Mouse (Mus musculus): Measurements from ENCODE around the gene Mms19. TPM values are rescaled to one million over a fixed set of nuclear protein-coding genes. Genes with fewer than 3 reads are reported as not detected.
A peak's percentile ranks its signal among the peaks of the same experiment; 100 is the strongest.
"Not testable (repeated sequence)": the region's sequence is repeated elsewhere in the genome, so short reads cannot be mapped to it uniquely, and the experiment has no call there.

Mms19 gene
- polyA plus RNA-seq, 1 experiment from 2014 or later: 33.4 TPM

DNA sequence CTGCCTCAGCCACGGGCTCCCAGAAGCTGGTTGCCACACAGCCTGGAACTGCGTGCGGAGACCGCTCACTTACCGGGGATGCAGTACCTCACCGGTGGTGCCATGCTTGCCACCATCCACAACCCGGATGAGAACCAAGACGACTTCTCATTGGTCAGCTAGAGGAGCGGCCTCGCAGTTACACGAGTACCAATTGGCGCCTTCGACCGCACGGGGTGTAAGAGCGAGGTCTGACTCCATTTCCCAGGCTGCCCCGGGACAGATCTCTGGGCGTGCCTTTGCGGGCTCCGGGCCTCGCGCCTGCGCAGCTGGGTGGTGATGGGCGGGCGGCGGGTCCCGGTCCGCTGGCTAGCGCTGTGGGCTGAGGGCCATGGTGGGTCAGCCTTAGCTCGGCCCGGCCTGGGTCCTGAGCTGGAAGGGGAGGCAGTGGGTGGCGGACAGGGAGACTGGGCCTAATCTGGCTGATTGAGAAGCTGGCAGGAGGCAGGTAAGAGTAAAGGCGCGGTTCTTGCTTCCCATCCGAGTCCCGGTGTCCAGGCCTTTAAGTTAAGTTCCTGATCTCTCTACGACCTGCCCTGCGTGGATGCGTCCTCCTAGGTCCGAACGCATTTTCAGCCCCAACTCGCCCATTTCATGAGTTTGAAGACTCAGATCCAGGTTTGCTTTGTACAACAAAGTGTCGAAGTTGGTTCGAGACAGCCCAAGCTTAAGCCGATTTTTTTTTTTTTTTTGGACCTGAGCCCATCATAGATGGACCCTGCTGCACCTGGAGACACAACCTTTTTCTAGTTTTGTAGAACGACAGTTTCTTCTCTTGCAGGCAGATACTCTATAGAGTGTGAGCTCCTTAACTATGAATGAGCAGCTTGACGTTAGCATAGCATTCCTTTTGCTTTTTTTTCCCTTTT is 47.5 kb downstream of the Mms19 start, which contains the start of the genes Exosc1 and Zdhhc16:
Exosc1 (minus strand) TSS at position 245 of the 908 bp plus-strand sequence.
Zdhhc16 (plus strand) TSS at position 302 of the 908 bp plus-strand sequence.
- Histone ChIP-seq H3K27ac (ENCODE audit: low read depth, low read length) (peak within 1 kb of the TSS; percentile 20; the same call in 1 of the 2 replicates), H3K9ac (ENCODE audit: low read length) (peak within 1 kb of the TSS; percentile 80), H3K4me1 (ENCODE audit: control insufficient read depth, insufficient read depth, low read length) (peaks cover 13% of the 10 kb centered on the region), H3K36me3 (ENCODE audit: control insufficient read depth, insufficient read depth, low read length) (peaks cover 5% of the 10 kb centered on the region), H3K4me3 (ENCODE audit: low read depth, low read length) (peak within 1 kb of the TSS; percentile 89), H3K27me3 (ENCODE audit: control insufficient read depth, insufficient read depth, low read length) (no peaks in the 10 kb centered on the region), H3K9me3 (ENCODE audit: control insufficient read depth, low read length) (no peaks in the 10 kb centered on the region), H3K4me2 (peak within 1 kb of the TSS; percentile 82)
- WGBS: under 1% methylated on average over 47 of the region's 47 CpGs
- DNase-seq (ENCODE audit: low spot score, missing footprints) (peak; percentile 99), ATAC-seq (ENCODE audit: low FRiP score) (peak; percentile 100)

DNA sequence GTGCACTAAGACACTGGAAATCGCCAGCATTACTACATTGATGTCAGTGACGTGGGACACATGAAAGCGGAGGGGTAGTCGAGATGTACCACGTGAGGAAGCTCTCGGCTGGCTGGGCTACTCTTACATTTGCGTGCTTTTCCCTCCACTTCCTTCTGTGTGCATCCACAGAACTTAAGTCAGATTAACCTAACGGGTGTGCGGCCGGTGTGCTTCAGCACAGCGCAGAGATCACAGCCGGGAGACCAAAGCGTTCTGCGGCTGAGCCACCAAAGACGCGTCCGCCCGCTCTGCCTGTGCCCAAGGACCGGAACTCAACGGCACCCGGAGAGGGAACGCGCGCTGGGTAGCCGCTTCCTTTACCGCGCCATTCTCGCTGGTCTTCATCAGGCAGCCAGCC is 48.3 kb downstream of the Mms19 start:
- Histone ChIP-seq H3K36me3 (ENCODE audit: control insufficient read depth, insufficient read depth, low read length) (peaks cover 2% of the 10 kb centered on the region), H3K4me1 (ENCODE audit: control insufficient read depth, insufficient read depth, low read length) (peaks cover 13% of the 10 kb centered on the region), H3K4me2 (peak overlapping the region; percentile 74), H3K9me3 (ENCODE audit: control insufficient read depth, low read length) (no peaks in the 10 kb centered on the region), H3K27me3 (ENCODE audit: control insufficient read depth, insufficient read depth, low read length) (no peaks in the 10 kb centered on the region), H3K9ac (ENCODE audit: low read length) (peak overlapping the region; percentile 75), H3K4me3 (ENCODE audit: low read depth, low read length) (peak overlapping the region; percentile 89), H3K27ac (ENCODE audit: low read depth, low read length) (peak overlapping the region; percentile 14; the same call in 1 of the 2 replicates)
- peak; percentile 85 for DNase-seq (ENCODE audit: low spot score, missing footprints)
- whole genome bisulfite sequencing: under 1% methylated on average over 28 of the region's 28 CpGs
- peak; percentile 38; the same call in 1 of the 2 replicates for ATAC-seq (ENCODE audit: low FRiP score)

DNA sequence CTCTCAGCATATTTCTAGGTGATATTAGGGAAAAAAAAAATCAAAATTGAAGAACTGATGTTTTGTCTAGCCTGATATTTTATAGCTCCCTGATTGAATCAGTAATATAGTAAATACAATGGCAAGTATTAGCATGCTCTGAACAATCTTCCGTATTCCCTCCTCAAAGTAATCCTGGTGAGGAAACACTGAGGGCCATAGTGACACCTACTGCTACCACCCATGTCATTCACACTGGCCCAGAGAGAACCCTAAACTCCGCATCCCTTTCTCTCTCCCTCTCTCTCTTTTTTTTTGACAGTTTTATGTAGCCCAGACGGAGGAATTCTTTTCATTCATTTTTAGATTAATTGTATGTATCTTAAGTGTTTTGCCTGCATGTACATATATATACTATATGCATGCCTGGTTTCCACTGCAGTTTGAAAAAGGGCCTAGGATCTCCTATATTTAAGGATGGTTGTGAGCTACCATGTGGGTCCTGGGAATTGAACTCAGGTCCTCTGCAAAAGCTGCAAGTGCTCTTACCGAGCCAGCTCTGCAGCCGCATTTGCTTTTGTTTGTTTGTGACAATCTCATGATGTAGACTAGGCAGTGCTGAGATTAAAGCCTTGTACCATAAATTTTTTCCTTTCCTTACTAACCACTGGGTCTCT is 60.4 kb downstream of the Mms19 start:
- no peaks in the 10 kb centered on the region for H3K27me3 ChIP-seq (ENCODE audit: control insufficient read depth, insufficient read depth, low read length)
- H3K9me3 ChIP-seq (ENCODE audit: control insufficient read depth, low read length): no peaks in the 10 kb centered on the region
- H3K4me3 ChIP-seq (ENCODE audit: low read depth, low read length): no peak overlapping the region
- 84% methylated on average over 5 of the region's 5 CpGs for WGBS
- H3K27ac ChIP-seq (ENCODE audit: low read depth, low read length): no peak overlapping the region
- H3K36me3 ChIP-seq (ENCODE audit: control insufficient read depth, insufficient read depth, low read length): peaks cover 22% of the 10 kb centered on the region
- no peak for ATAC-seq (ENCODE audit: low FRiP score)
- H3K9ac ChIP-seq (ENCODE audit: low read length): no peak overlapping the region
- H3K4me1 ChIP-seq (ENCODE audit: control insufficient read depth, insufficient read depth, low read length): no peaks in the 10 kb centered on the region
- no peak overlapping the region for H3K4me2 ChIP-seq
- peak; percentile 72 for DNase-seq (ENCODE audit: low spot score, missing footprints)

DNA sequence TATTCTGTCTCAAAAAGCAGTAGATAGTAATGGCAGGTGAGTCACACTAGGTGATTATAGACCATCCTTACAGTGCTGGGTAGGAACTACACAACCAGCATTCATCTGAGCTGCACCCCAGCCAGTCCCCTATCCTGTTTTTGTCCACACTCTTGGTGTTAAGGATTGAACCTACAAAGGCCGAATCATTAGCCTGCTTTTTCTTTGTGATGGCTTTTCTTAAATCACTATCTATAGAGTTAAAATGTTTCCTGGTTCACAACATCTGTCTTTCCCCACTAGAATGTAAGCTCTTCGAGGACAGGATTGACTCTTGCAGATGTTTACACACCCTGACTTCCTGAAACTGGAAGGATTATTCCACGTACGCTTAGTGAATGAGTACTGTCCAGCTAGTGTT is 61.5 kb downstream of the Mms19 start:
- WGBS: 84% methylated on average over 4 of the region's 4 CpGs

DNA sequence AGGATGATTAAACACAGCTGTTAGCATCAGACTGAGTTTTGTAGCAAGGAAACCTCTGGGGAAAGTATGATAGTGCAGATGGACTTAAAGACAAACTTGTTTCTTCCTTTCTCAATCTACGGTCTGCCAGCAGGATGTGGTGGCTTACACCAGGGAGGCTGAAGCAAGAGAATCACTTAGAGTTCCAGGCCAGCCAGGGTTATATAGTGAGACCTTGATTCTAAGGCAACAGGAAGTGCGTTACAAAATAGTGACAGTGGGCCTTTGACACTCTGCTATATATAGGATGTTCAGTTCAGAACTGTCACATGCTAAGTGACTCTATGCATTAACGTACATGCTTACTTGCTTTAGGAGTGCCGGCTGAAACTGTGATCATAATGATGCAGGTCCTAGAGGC is 64.1 kb downstream of the Mms19 start:
- no peak overlapping the region for H3K4me2 ChIP-seq
- H3K36me3 ChIP-seq (ENCODE audit: control insufficient read depth, insufficient read depth, low read length): peaks cover 22% of the 10 kb centered on the region
- no peak overlapping the region for H3K4me3 ChIP-seq (ENCODE audit: low read depth, low read length)
- H3K27ac ChIP-seq (ENCODE audit: low read depth, low read length): no peak overlapping the region
- ATAC-seq (ENCODE audit: low FRiP score) (no peak), DNase-seq (ENCODE audit: low spot score, missing footprints) (peak; percentile 68)
- H3K9me3 ChIP-seq (ENCODE audit: control insufficient read depth, low read length): no peaks in the 10 kb centered on the region
- no peak overlapping the region for H3K9ac ChIP-seq (ENCODE audit: low read length)
- H3K27me3 ChIP-seq (ENCODE audit: control insufficient read depth, insufficient read depth, low read length): no peaks in the 10 kb centered on the region
- peaks cover 15% of the 10 kb centered on the region for H3K4me1 ChIP-seq (ENCODE audit: control insufficient read depth, insufficient read depth, low read length)
- 95% methylated on average over 4 of the region's 4 CpGs for WGBS

More for the DNA sequence above, 61.5 kb downstream of the Mms19 start:
- no peaks in the 10 kb centered on the region for H3K4me1 ChIP-seq (ENCODE audit: control insufficient read depth, insufficient read depth, low read length)
- no peak overlapping the region for H3K9ac ChIP-seq (ENCODE audit: low read length)
- no peaks in the 10 kb centered on the region for H3K27me3 ChIP-seq (ENCODE audit: control insufficient read depth, insufficient read depth, low read length)
- no peak overlapping the region for H3K27ac ChIP-seq (ENCODE audit: low read depth, low read length)
- H3K4me3 ChIP-seq (ENCODE audit: low read depth, low read length): no peak overlapping the region
- H3K9me3 ChIP-seq (ENCODE audit: control insufficient read depth, low read length): no peaks in the 10 kb centered on the region
- peaks cover 22% of the 10 kb centered on the region for H3K36me3 ChIP-seq (ENCODE audit: control insufficient read depth, insufficient read depth, low read length)
- DNase-seq (ENCODE audit: low spot score, missing footprints) (peak; percentile 81), ATAC-seq (ENCODE audit: low FRiP score) (no peak)
- no peak overlapping the region for H3K4me2 ChIP-seq

DNA sequence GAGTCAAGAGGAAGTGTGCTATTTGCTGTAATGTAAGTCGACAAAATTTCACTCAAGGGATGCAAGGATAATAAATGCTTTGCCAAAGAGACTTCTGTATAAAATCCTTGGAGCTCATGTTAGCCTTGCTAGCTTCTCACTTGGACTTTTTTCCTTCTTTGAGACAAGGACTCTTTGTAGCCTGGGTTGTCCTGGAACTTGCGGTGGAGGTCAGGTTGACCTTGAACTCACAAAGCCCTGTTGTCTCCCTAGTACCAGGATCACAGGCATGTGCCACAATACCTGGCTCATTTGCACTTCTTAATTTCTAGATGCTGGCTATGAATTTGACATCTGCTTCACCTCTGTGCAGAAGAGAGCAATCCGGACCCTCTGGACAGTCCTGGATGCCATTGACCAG is 65.7 kb downstream of the Mms19 start:
- WGBS: 92% methylated on average over 3 of the region's 3 CpGs
- no peak for ATAC-seq (ENCODE audit: low FRiP score)
- Histone ChIP-seq H3K9ac (ENCODE audit: low read length) (no peak overlapping the region), H3K9me3 (ENCODE audit: control insufficient read depth, low read length) (no peaks in the 10 kb centered on the region), H3K4me2 (no peak overlapping the region), H3K4me3 (ENCODE audit: low read depth, low read length) (no peak overlapping the region), H3K36me3 (ENCODE audit: control insufficient read depth, insufficient read depth, low read length) (peaks cover 19% of the 10 kb centered on the region; the same call in 1 of the 2 replicates), H3K4me1 (ENCODE audit: control insufficient read depth, insufficient read depth, low read length) (peaks cover 15% of the 10 kb centered on the region), H3K27ac (ENCODE audit: low read depth, low read length) (no peak overlapping the region), H3K27me3 (ENCODE audit: control insufficient read depth, insufficient read depth, low read length) (no peaks in the 10 kb centered on the region)
- DNase-seq (ENCODE audit: low spot score, missing footprints): peak; percentile 59

DNA sequence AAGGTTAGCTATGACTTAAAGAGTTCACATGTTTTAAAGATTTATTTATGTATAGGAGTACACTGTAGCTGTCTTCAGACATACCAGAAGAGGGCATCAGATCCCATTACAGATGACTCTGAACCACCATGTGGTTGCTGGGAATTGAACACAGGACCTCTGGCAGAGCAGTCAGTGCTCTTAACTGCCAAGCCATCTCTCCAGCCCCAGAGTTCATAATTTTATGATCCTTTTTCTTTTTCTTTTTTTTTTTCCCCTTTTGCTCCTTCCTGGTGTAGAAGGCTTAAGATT is 66.4 kb downstream of the Mms19 start:
- H3K27me3 ChIP-seq (ENCODE audit: control insufficient read depth, insufficient read depth, low read length); H3K4me3 ChIP-seq (ENCODE audit: low read depth, low read length); H3K4me2 ChIP-seq; H3K27ac ChIP-seq (ENCODE audit: low read depth, low read length); ATAC-seq (ENCODE audit: low FRiP score); H3K9me3 ChIP-seq (ENCODE audit: control insufficient read depth, low read length); H3K9ac ChIP-seq (ENCODE audit: low read length): not testable (repeated sequence)
- H3K4me1 ChIP-seq (ENCODE audit: control insufficient read depth, insufficient read depth, low read length): peaks cover 15% of the 10 kb centered on the region
- peaks cover 18% of the 10 kb centered on the region; the same call in 1 of the 2 replicates for H3K36me3 ChIP-seq (ENCODE audit: control insufficient read depth, insufficient read depth, low read length)
- peak; percentile 74 for DNase-seq (ENCODE audit: low spot score, missing footprints)

DNA sequence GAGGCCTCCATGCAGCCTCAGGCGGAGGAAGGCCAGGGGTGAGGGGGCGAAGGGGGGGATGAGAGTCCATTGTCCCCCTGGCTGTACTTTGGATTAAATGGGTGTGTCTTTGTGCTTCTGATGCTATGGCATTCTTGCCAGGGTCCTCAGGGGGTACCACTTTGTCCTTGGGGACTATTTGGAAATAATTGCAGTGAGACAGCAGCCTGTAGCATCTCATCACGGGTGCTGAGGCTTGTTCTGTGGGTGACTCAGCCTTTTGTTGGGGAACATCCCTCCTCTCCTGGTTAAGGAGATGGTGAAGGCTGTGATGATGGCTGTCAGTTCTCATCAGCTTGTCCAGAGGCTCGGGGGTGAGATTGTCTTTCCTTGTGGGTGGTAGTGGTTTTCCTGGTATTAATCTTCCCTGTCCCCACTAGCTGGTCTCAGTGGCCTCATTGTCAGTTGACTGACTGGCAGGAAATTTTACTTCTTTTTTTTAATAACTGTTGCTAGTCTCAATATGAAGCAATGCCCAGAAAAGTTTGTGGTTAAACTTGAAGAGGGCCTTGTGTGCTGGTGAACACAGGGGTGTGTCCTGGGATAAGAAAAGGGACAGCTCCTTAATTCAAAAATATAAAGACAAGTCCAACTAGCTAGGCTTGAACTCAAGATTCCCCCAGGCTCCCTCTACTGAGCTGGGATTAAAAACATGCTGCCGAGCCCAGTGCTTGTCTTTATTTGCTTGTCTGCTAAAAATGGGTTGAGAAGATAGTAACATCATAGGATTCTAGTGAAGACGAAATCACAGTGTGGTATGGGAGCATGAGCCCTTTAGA is 67.0 kb downstream of the Mms19 start:
- peaks cover 15% of the 10 kb centered on the region for H3K4me1 ChIP-seq (ENCODE audit: control insufficient read depth, insufficient read depth, low read length)
- H3K9ac ChIP-seq (ENCODE audit: low read length): peak overlapping the region; percentile 47
- no peaks in the 10 kb centered on the region for H3K27me3 ChIP-seq (ENCODE audit: control insufficient read depth, insufficient read depth, low read length)
- no peaks in the 10 kb centered on the region for H3K9me3 ChIP-seq (ENCODE audit: control insufficient read depth, low read length)
- 35% methylated on average over 6 of the region's 6 CpGs for WGBS
- peaks cover 13% of the 10 kb centered on the region; the same call in 1 of the 2 replicates for H3K36me3 ChIP-seq (ENCODE audit: control insufficient read depth, insufficient read depth, low read length)
- DNase-seq (ENCODE audit: low spot score, missing footprints) (peak; percentile 77), ATAC-seq (ENCODE audit: low FRiP score) (no peak)
- H3K4me3 ChIP-seq (ENCODE audit: low read depth, low read length): peak overlapping the region; percentile 70
- no peak overlapping the region for H3K27ac ChIP-seq (ENCODE audit: low read depth, low read length)
- H3K4me2 ChIP-seq: peak overlapping the region; percentile 71

Measured in midbrain, embryonic 11.5 days (tissue).